Mouse (Mus musculus) ES-E14 (cell line): ENCODE measurements around the gene Iqsec1. TPM values are rescaled to one million over a fixed set of nuclear protein-coding genes. Genes with fewer than 3 reads are reported as not detected.

ENCODE experiments used
- DNase-seq: peaks from one replicate; pipeline ENCODE4 v3.0.0-alpha.2; 2013; ENCODE audit warnings: low read depth, low spot score
- H3K27ac ChIP-seq: 2 replicates; pipeline ENCODE4 v1.5.1; 2012; ENCODE audit warnings: low read depth, mild to moderate bottlenecking, low read length, moderate library complexity, mixed read lengths; ENCODE audit not compliant: poor library complexity, insufficient read depth, severe bottlenecking
- H3K36me3 ChIP-seq: 2 replicates; pipeline ENCODE4 v1.6.1; 2012; ENCODE audit warnings: mild to moderate bottlenecking, low read length, moderate library complexity, mixed read lengths; ENCODE audit not compliant: control insufficient read depth, poor library complexity, insufficient read depth, severe bottlenecking
- H3K4me1 ChIP-seq, 2 experiments: fragments of 150-350 bp in 1 of 2; sonication (generic) in 1 of 2; 2 replicates each; pipeline ENCODE4 v1.6.1; 2012; ENCODE audit warnings: low read length in 2 of 2, mild to moderate bottlenecking in 1 of 2, mixed read lengths in 1 of 2; ENCODE audit not compliant: control insufficient read depth in 2 of 2, insufficient read depth in 2 of 2, poor library complexity in 1 of 2
- H3K4me3 ChIP-seq, 2 experiments: fragments of 150-350 bp in 1 of 2; sonication (generic) in 1 of 2; 2 replicates each; pipeline ENCODE4 v1.5.1; 2012; ENCODE audit warnings: low read length in 2 of 2, low read depth in 1 of 2, mild to moderate bottlenecking in 1 of 2, mixed read lengths in 1 of 2; ENCODE audit not compliant: insufficient read depth in 1 of 2, poor library complexity in 1 of 2, severe bottlenecking in 1 of 2
- H3K9ac ChIP-seq: 2 replicates; pipeline ENCODE4 v1.6.1; 2012; ENCODE audit warnings: low read depth, mild to moderate bottlenecking, low read length, mixed read lengths; ENCODE audit not compliant: poor library complexity, insufficient read depth, severe bottlenecking
- H3K9me3 ChIP-seq: fragments of 150-350 bp; sonication (generic); 2 replicates; pipeline ENCODE4 v1.6.1; 2012; ENCODE audit warnings: low read depth, mild to moderate bottlenecking, low read length; ENCODE audit not compliant: control insufficient read depth, insufficient read depth
- CHD2 ChIP-seq: IDR thresholded peaks from 2 replicates; pipeline ENCODE4 v1.6.1; 2014; ENCODE audit warnings: mild to moderate bottlenecking, low read depth, low read length, inconsistent platforms
- HCFC1 ChIP-seq: IDR thresholded peaks from 2 replicates; pipeline ENCODE4 v1.6.1; 2012; ENCODE audit warnings: low read length, inconsistent platforms, borderline replicate concordance; ENCODE audit not compliant: insufficient read depth
- MAFK ChIP-seq: IDR thresholded peaks from 2 replicates; pipeline ENCODE4 v1.6.1; 2014; ENCODE audit warnings: mild to moderate bottlenecking, low read depth, low read length, inconsistent platforms; ENCODE audit not compliant: insufficient read depth
- ZC3H11A ChIP-seq: IDR thresholded peaks from 2 replicates; pipeline ENCODE4 v1.6.1; 2012; ENCODE audit warnings: low read depth, mild to moderate bottlenecking, inconsistent platforms, low read length, borderline replicate concordance
- ZNF384 ChIP-seq: IDR thresholded peaks from 2 replicates; pipeline ENCODE4 v1.6.1; 2012; ENCODE audit warnings: low read depth, low read length, inconsistent platforms
- in situ Hi-C, 2 experiments: fragments of 600-800 bp; cut with MboI; formaldehyde crosslinking; loops; one replicate each; pipeline ENCODE4 v1.15.1; 2025; ENCODE audit warnings: low sequenced_read_pairs in 2 of 2, inconsistent platforms in 1 of 2; ENCODE audit not compliant: unreplicated experiment in 2 of 2
- total RNA-seq: library from RNA; depleted of rRNA; stranded (reverse); fragments of 300-350 nt; gene quantifications from 2 replicates; pipeline ENCODE4 v1.2.3, GENCODE M21; 2012

Iqsec1 gene
- total RNA-seq, 1 experiment = 18.8 TPM

DNA sequence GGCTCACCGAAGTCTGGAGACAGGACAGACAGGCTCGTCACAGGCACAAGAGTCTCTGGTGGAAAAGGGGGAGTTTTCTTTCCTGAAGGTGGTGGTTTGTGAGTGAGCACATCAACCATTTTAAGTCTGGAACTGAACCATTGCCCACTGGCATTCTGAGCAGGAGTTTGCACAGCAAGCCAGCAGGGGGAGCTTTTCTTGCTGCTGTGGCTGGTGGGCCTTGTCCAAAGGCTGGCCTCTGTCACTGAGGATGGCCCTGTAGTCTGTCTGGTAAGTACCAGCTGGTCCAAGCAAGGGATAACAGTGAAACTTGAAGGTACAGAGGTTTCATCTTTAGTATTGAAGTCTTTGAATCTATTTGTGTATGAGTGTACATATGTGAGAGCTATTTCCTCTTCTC is 334.7 kb downstream of the Iqsec1 start:
- Histone ChIP-seq H3K9ac (no peak overlapping the region), H3K27ac (no peak overlapping the region), H3K36me3 (no peaks in the 10 kb centered on the region), H3K9me3 (no peaks in the 10 kb centered on the region), H3K4me3 (no peak overlapping the region), H3K4me1 (no peaks in the 10 kb centered on the region)
- DNase-seq = no peak
- in situ Hi-C loops = no loop called here
- TF ChIP-seq MAFK = no peak
- TF ChIP-seq ZNF384 = no peak
- no peak for TF ChIP-seq ZC3H11A
- no peak for TF ChIP-seq CHD2
- TF ChIP-seq HCFC1 = no peak

DNA sequence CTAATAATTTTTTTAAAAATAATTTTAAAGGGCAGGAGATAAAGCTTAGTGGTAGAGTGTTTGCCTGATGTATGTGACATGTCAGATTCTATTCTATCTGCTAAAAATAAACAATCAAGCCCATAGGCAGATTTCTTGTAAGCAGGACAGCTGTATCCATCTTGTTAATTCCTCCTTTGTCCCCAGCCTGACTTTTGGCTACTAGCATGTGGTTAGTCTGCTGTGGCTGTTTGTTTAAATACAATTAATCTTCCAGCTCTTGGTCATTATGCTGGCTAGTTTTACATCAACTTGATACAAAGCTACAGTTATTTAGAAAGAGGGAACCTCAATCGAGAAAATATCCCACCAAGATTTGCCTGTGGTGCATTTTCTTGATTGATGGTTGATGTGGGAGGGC is 337.9 kb downstream of the Iqsec1 start:
- Histone ChIP-seq H3K27ac (no peak overlapping the region), H3K4me1 (no peaks in the 10 kb centered on the region), H3K9me3 (no peaks in the 10 kb centered on the region), H3K36me3 (no peaks in the 10 kb centered on the region), H3K4me3 (no peak overlapping the region), H3K9ac (no peak overlapping the region)
- DNase-seq = no peak
- in situ Hi-C loops = no loop called here
- TF ChIP-seq MAFK (no peak), HCFC1 (no peak), ZNF384 (no peak), CHD2 (no peak), ZC3H11A (no peak)

DNA sequence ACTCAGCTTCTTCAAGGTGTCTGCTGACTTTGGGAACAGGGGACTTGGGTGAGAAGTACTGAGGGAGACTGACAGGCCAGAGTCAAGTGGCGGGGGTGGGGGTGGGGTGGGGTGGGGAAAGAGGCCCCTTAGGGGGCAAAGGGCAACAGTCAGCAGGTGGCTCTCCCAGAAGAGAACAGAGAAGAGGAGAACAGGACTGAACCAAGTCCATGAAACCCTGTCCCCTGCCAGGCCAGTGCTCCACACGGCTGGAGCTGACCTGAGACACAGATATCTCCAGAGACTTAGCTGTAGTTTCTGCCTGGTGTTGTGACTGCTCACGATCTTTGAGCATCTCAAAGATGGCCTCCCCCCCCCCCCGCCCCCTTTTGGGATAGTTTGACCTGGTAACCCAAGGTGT is 339.2 kb downstream of the Iqsec1 start:
- Histone ChIP-seq H3K9me3 (no peaks in the 10 kb centered on the region), H3K4me1 (no peaks in the 10 kb centered on the region), H3K36me3 (no peaks in the 10 kb centered on the region), H3K9ac (no peak overlapping the region), H3K4me3 (no peak overlapping the region), H3K27ac (no peak overlapping the region)
- in situ Hi-C loops = no loop called here
- DNase-seq = no peak
- no peak for TF ChIP-seq CHD2
- no peak for TF ChIP-seq ZC3H11A
- TF ChIP-seq HCFC1 = no peak
- TF ChIP-seq ZNF384 = no peak
- no peak for TF ChIP-seq MAFK

DNA sequence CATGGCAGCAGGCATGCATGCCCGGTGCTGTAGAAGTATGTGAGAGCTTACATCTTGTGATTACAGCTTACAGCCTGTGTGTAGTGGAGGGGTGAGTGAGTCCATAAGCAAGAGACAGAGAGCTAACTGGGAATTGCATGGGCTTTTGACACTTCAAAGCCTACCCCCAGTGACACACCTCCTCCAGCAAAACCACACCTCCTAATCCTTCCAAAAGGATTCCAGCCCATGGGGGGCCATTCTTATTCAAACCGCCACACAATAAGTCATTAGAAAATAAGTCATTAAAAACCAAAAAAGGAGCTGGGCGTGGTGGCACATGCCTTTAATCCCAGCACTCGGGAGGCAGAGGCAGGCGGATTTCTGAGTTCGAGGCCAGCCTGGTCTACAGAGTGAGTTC is 340.1 kb downstream of the Iqsec1 start:
- Histone ChIP-seq H3K4me1 (no peaks in the 10 kb centered on the region), H3K27ac (no peak overlapping the region), H3K4me3 (no peak overlapping the region), H3K9me3 (no peaks in the 10 kb centered on the region), H3K9ac (no peak overlapping the region), H3K36me3 (no peaks in the 10 kb centered on the region)
- no peak for DNase-seq
- in situ Hi-C loops = no loop called here
- TF ChIP-seq ZNF384 (no peak), HCFC1 (no peak), CHD2 (no peak), ZC3H11A (no peak), MAFK (no peak)

DNA sequence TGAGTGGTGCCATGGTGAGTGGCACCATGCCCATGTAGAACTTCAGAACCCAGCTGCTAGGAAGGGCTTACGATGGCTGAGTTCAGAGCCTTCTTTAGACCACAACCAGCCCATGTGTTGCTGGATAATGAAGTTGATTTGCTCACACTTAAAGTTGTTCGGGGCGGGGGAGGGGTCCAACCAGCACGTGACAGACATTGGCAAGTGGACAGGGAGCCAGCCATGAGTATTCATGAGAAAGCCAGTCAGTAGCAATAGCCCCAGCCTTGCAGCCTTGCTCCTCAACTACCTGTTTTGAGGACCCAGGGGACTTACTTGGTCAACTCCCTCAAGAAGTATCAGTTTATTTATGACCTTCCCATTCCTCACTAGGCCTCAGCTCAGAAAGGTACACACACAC is 343.5 kb downstream of the Iqsec1 start:
- Histone ChIP-seq H3K27ac (no peak overlapping the region), H3K4me1 (no peaks in the 10 kb centered on the region), H3K9ac (no peak overlapping the region), H3K36me3 (no peaks in the 10 kb centered on the region), H3K4me3 (no peak overlapping the region), H3K9me3 (no peaks in the 10 kb centered on the region)
- TF ChIP-seq ZC3H11A (no peak), MAFK (no peak), ZNF384 (no peak), HCFC1 (no peak), CHD2 (no peak)
- no peak for DNase-seq
- in situ Hi-C loops = no loop called here
